Mouse (Mus musculus): ENCODE results near the gene Olfr394.
"Not testable (repeated sequence)": the region's sequence is repeated elsewhere in the genome, so short reads cannot be mapped to it uniquely, and the experiment has no call there.

The Olfr394 gene

GRCm38 (mm10) chr11:73890671-73891070 lies at the start of gene Olfr394:
Gene Olfr394 (minus strand): TSS chr11:73890771.
- DNase-seq = no peak

- no peak for DNase-seq
Measured at GRCm38 (mm10) chr11:73936377-73936776, 45.8 kb upstream of the Olfr394 start, which contains the start of gene Olfr23. Gene Olfr23 (plus strand): TSS chr11:73936677.

GRCm38 (mm10) chr11:73909199-73909598 lies 18.6 kb upstream of the Olfr394 start, which contains the start of gene Olfr395:
Gene Olfr395 (minus strand): TSS chr11:73909299.
- not testable (repeated sequence) for DNase-seq

GRCm38 (mm10) chr11:73851354-73851753 lies 39.2 kb downstream of the Olfr394 start, which contains the start of gene Olfr393:
Gene Olfr393 (minus strand): TSS chr11:73851454.
- DNase-seq = no peak

All from cerebellum, postnatal 25 days (tissue).